18 mouse cellular contexts compared by ENCODE assay signal in the genomic region with DNA sequence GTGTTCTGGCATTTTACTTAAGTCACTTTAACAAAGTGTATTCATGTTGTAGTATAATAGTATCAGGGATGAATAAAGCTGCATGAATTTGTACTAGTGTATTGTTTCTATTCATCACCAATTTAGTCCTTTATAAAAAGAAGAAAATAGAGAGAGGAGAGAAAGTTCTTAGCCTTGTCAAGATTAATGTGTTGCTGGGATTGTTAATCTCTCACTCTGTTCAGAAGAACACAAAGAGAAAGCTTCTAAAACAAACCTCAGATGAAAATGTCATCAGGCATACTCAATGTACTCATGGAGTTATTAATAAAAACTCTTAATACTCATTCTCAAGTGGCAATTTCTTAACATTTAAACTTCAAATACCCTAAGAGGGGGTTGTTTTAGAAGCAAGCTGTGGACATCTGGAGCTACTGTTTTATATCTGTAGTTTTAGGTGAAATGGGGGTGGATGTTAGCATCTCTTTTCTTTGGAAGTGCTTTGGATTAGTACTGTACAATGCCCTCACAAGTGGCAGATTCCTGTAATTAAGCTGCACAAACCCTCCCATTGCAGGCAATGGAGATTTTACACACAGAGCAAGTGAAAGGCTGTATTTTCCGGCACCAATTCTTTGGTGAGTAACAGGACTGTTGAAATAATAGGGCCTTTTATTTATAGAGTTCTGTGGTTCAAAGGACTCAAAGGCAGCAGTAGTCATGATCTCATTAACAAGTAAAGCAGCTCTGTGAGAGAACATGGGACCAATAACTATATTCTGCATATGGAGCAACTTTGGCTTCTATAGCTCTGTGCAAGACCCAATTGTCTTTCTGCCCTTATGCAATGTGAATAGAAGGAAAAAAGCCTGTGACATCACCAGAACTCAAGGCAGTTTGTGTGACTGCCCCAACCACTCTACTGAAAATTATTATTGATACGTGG.
A peak's percentile ranks its signal among the peaks of the same experiment; 100 is the strongest.
DNase-seq lines count a peak whose midpoint lies in the region; ATAC-seq and TF ChIP-seq lines count a peak whose summit lies in the region.
"Had no signal": no experiment of that assay in that cellular context is flagged by ENCODE, and none has a peak within 500 bp of the region (broad histone marks: within the 10 kb centered on the region; RNA-seq: fewer than 3 reads in every experiment).

No protein-coding gene starts in this region.

- no peak overlapping the region for H3K27ac ChIP-seq in midbrain, embryonic 12.5 days (replicated peaks)
- H3K27ac ChIP-seq in midbrain, postnatal 0 days (ENCODE audit: low read depth, low read length): no peak overlapping the region
- peak overlapping the region; percentile 26; the same call in 1 of the 2 replicates for H3K27ac ChIP-seq in forebrain, embryonic 12.5 days
- H3K27ac ChIP-seq in neural tube, embryonic 13.5 days (replicated peaks): no peak overlapping the region
- H3K27ac ChIP-seq: embryonic facial prominence, embryonic 15.5 days; hindbrain, embryonic 10.5 days; layer of hippocampus, adult 2 months; limb, embryonic 15.5 days; liver, embryonic 15.5 days; macrophage had no signal

- H3K4me2 ChIP-seq in midbrain, embryonic 12.5 days (replicated peaks): no peak overlapping the region
- H3K4me2 ChIP-seq in midbrain, postnatal 0 days (ENCODE audit: low read depth, low read length, poor library complexity, severe bottlenecking): no peak overlapping the region
- H3K4me2 ChIP-seq in forebrain, embryonic 12.5 days: no peak overlapping the region
- no peak overlapping the region for H3K4me2 ChIP-seq in neural tube, embryonic 13.5 days
- H3K4me2 ChIP-seq: embryonic facial prominence, embryonic 15.5 days; limb, embryonic 15.5 days; liver, embryonic 15.5 days had no signal

- H3K27me3 ChIP-seq in midbrain, embryonic 12.5 days: no peaks in the 10 kb centered on the region
- H3K27me3 ChIP-seq in midbrain, postnatal 0 days (ENCODE audit: insufficient read depth, low read length): no peaks in the 10 kb centered on the region
- no peaks in the 10 kb centered on the region for H3K27me3 ChIP-seq in forebrain, embryonic 12.5 days
- no peaks in the 10 kb centered on the region for H3K27me3 ChIP-seq in neural tube, embryonic 13.5 days
- H3K27me3 ChIP-seq: embryonic facial prominence, embryonic 15.5 days; limb, embryonic 15.5 days; liver, embryonic 15.5 days had no signal

- TF ChIP-seq CTCF in midbrain, postnatal 0 days (IDR thresholded peaks at IDR 0.05): no peak
- no peak for TF ChIP-seq CTCF in brain, embryonic 14.5 days (IDR thresholded peaks at IDR 0.05; ENCODE audit: borderline replicate concordance, extremely low read depth, insufficient read depth, insufficient read length)

- DNase-seq in midbrain, postnatal 0 days (ENCODE audit: low spot score): no peak
- peak; percentile 92 for DNase-seq in brain, embryonic 14.5 days (ENCODE audit: low read depth)
- DNase-seq in cerebellum, adult 11-12 months: no peak
- DNase-seq in cerebellum, postnatal 14 days: no peak
- DNase-seq: adrenal gland, adult 2 months; cerebellum, postnatal 25 days; kidney, adult 8-10 months; kidney, postnatal 14 days; right cerebral cortex, postnatal 25 days had no signal

- 51% methylated on average over 2 of the region's 2 CpGs for whole genome bisulfite sequencing in midbrain, embryonic 12.5 days
- 52% methylated on average over 2 of the region's 2 CpGs for WGBS in midbrain, postnatal 0 days
- 20% methylated on average over 2 of the region's 2 CpGs for WGBS in forebrain, embryonic 12.5 days
- 39% methylated on average over 2 of the region's 2 CpGs for WGBS in neural tube, embryonic 13.5 days

- peak; percentile 83 for ATAC-seq in midbrain, embryonic 12.5 days (ENCODE audit: low FRiP score, low read depth)
- ATAC-seq in midbrain, postnatal 0 days (ENCODE audit: low FRiP score): no peak
- ATAC-seq in forebrain, embryonic 12.5 days (ENCODE audit: low FRiP score): peak; percentile 94
- peak; percentile 36; the same call in 1 of the 2 replicates for ATAC-seq in neural tube, embryonic 13.5 days (ENCODE audit: low read depth)

- H3K9me3 ChIP-seq in midbrain, embryonic 12.5 days: no peaks in the 10 kb centered on the region
- H3K9me3 ChIP-seq in midbrain, postnatal 0 days (ENCODE audit: low read length): no peaks in the 10 kb centered on the region
- H3K9me3 ChIP-seq in forebrain, embryonic 12.5 days: no peaks in the 10 kb centered on the region
- H3K9me3 ChIP-seq in neural tube, embryonic 13.5 days: no peaks in the 10 kb centered on the region
- H3K9me3 ChIP-seq: embryonic facial prominence, embryonic 15.5 days; hindbrain, embryonic 10.5 days; limb, embryonic 15.5 days; liver, embryonic 15.5 days had no signal

- no peak for TF ChIP-seq POLR2A in brain, embryonic 14.5 days (IDR thresholded peaks at IDR 0.05; ENCODE audit: borderline replicate concordance, extremely low read depth, insufficient read depth, insufficient read length, poor library complexity, severe bottlenecking)

- H3K9ac ChIP-seq in midbrain, embryonic 12.5 days (replicated peaks): no peak overlapping the region
- no peak overlapping the region for H3K9ac ChIP-seq in midbrain, postnatal 0 days (replicated peaks; ENCODE audit: low read length, poor library complexity, severe bottlenecking)
- H3K9ac ChIP-seq in forebrain, embryonic 12.5 days: no peak overlapping the region
- no peak overlapping the region for H3K9ac ChIP-seq in neural tube, embryonic 13.5 days
- H3K9ac ChIP-seq: embryonic facial prominence, embryonic 15.5 days; limb, embryonic 15.5 days; liver, embryonic 15.5 days had no signal

- H3K36me3 ChIP-seq in midbrain, embryonic 12.5 days: no peaks in the 10 kb centered on the region
- H3K36me3 ChIP-seq in midbrain, postnatal 0 days (ENCODE audit: insufficient read depth, low read length): no peaks in the 10 kb centered on the region
- H3K36me3 ChIP-seq in forebrain, embryonic 12.5 days (replicated peaks): no peaks in the 10 kb centered on the region
- no peaks in the 10 kb centered on the region for H3K36me3 ChIP-seq in neural tube, embryonic 13.5 days
- H3K36me3 ChIP-seq: embryonic facial prominence, embryonic 15.5 days; hindbrain, embryonic 10.5 days; limb, embryonic 15.5 days; liver, embryonic 15.5 days had no signal

- no peaks in the 10 kb centered on the region for H3K4me1 ChIP-seq in midbrain, embryonic 12.5 days
- no peaks in the 10 kb centered on the region for H3K4me1 ChIP-seq in midbrain, postnatal 0 days (ENCODE audit: insufficient read depth, low read length)
- 0 out of 2 replicates have a peak, but pooled peaks cover 4% of the 10 kb centered on the region for H3K4me1 ChIP-seq in forebrain, embryonic 12.5 days
- H3K4me1 ChIP-seq in neural tube, embryonic 13.5 days (replicated peaks): no peaks in the 10 kb centered on the region
- H3K4me1 ChIP-seq: embryonic facial prominence, embryonic 15.5 days; hindbrain, embryonic 10.5 days; limb, embryonic 15.5 days; liver, embryonic 15.5 days had no signal

- H3K4me3 ChIP-seq in midbrain, embryonic 12.5 days: no peak overlapping the region
- no peak overlapping the region for H3K4me3 ChIP-seq in midbrain, postnatal 0 days (ENCODE audit: low read depth, low read length)
- no peak overlapping the region for H3K4me3 ChIP-seq in forebrain, embryonic 12.5 days (replicated peaks)
- H3K4me3 ChIP-seq in neural tube, embryonic 13.5 days: no peak overlapping the region
- H3K4me3 ChIP-seq: embryonic facial prominence, embryonic 15.5 days; hindbrain, embryonic 10.5 days; layer of hippocampus, adult 2 months; limb, embryonic 15.5 days; liver, embryonic 15.5 days had no signal
